Mouse (Mus musculus): ENCODE data around the gene Sf3a1.

Sf3a1 gene

GRCm38 (mm10) chr11:4134986-4135935, 24.9 kb upstream of the Sf3a1 start, which contains the start of gene Rnf215:
Rnf215 (plus strand) TSS chr11:4135202.
- peak; percentile 70 for DNase-seq (ENCODE audit: extremely low spot score, low read depth, low spot score)

GRCm38 (mm10) chr11:4138964-4139363, 21.2 kb upstream of the Sf3a1 start:
- no peak for DNase-seq (ENCODE audit: extremely low spot score, low read depth, low spot score)

- DNase-seq (ENCODE audit: extremely low spot score, low read depth, low spot score) = no peak
Observed at GRCm38 (mm10) chr11:4141505-4141904, 18.6 kb upstream of the Sf3a1 start.

GRCm38 (mm10) chr11:4142352-4142751, 17.8 kb upstream of the Sf3a1 start:
- no peak for DNase-seq (ENCODE audit: extremely low spot score, low read depth, low spot score)

- DNase-seq (ENCODE audit: extremely low spot score, low read depth, low spot score) = no peak
Observed at GRCm38 (mm10) chr11:4143281-4144062, 16.7 kb upstream of the Sf3a1 start.

- no peak for DNase-seq (ENCODE audit: extremely low spot score, low read depth, low spot score)
Observed at GRCm38 (mm10) chr11:4146381-4146780, 13.8 kb upstream of the Sf3a1 start.

GRCm38 (mm10) chr11:4147098-4147497, 13.1 kb upstream of the Sf3a1 start:
- no peak for DNase-seq (ENCODE audit: extremely low spot score, low read depth, low spot score)

GRCm38 (mm10) chr11:4148120-4148519, 12.0 kb upstream of the Sf3a1 start:
- DNase-seq (ENCODE audit: extremely low spot score, low read depth, low spot score) = no peak

GRCm38 (mm10) chr11:4148536-4149156, 11.5 kb upstream of the Sf3a1 start:
- DNase-seq (ENCODE audit: extremely low spot score, low read depth, low spot score) = no peak

- no peak for DNase-seq (ENCODE audit: extremely low spot score, low read depth, low spot score)
Observed at GRCm38 (mm10) chr11:4149886-4150285, 10.3 kb upstream of the Sf3a1 start.

GRCm38 (mm10) chr11:4153694-4154093, 6.5 kb upstream of the Sf3a1 start:
- no peak for DNase-seq (ENCODE audit: extremely low spot score, low read depth, low spot score)

- DNase-seq (ENCODE audit: extremely low spot score, low read depth, low spot score) = no peak
Observed at GRCm38 (mm10) chr11:4155641-4156040, 4.5 kb upstream of the Sf3a1 start.

GRCm38 (mm10) chr11:4158676-4159075, 1.5 kb upstream of the Sf3a1 start:
- DNase-seq (ENCODE audit: extremely low spot score, low read depth, low spot score) = no peak

- DNase-seq (ENCODE audit: extremely low spot score, low read depth, low spot score) = no peak
Observed at GRCm38 (mm10) chr11:4160758-4161480, 769 bp downstream of the Sf3a1 start.

- no peak for DNase-seq (ENCODE audit: extremely low spot score, low read depth, low spot score)
Observed at GRCm38 (mm10) chr11:4164701-4165100, 4.6 kb downstream of the Sf3a1 start.

GRCm38 (mm10) chr11:4166467-4167090, 6.4 kb downstream of the Sf3a1 start:
- no peak for DNase-seq (ENCODE audit: extremely low spot score, low read depth, low spot score)

- no peak for DNase-seq (ENCODE audit: extremely low spot score, low read depth, low spot score)
Observed at GRCm38 (mm10) chr11:4174586-4174985, 14.4 kb downstream of the Sf3a1 start.

- no peak for DNase-seq (ENCODE audit: extremely low spot score, low read depth, low spot score)
Observed at GRCm38 (mm10) chr11:4177716-4178115, 17.6 kb downstream of the Sf3a1 start.

- no peak for DNase-seq (ENCODE audit: extremely low spot score, low read depth, low spot score)
Observed at GRCm38 (mm10) chr11:4182061-4182460, 21.9 kb downstream of the Sf3a1 start.

- DNase-seq (ENCODE audit: extremely low spot score, low read depth, low spot score) = no peak
Observed at GRCm38 (mm10) chr11:4183511-4183910, 23.4 kb downstream of the Sf3a1 start.

All from hindlimb bud, embryonic 11.5 days (tissue).